Mouse (Mus musculus) ovary, adult 2 months (tissue): ENCODE measurements around the gene Olfr198. TPM values are rescaled to one million over a fixed set of nuclear protein-coding genes. Genes with fewer than 3 reads are reported as not detected.

ENCODE experiments used
- polyA plus RNA-seq: library from polyadenylated mRNA; depleted of rRNA; stranded (reverse); fragments of >200 nt; gene quantifications from 2 replicates; pipeline ENCODE4 v1.2.3, GENCODE M21; 2012; rRNA removed

Gene Olfr198
- not detected in 2 replicates for polyA plus RNA-seq

GRCm38 (mm10) chr16:59203433-59203832 is at the start of gene Olfr198:
Olfr198 (minus strand) TSS chr16:59203533.

GRCm38 (mm10) chr16:59219667-59220066 is 16.3 kb upstream of the Olfr198 start, which contains the start of gene Olfr199:
Olfr199 (minus strand) TSS chr16:59219767.

GRCm38 (mm10) chr16:59170354-59170753 is 33.0 kb downstream of the Olfr198 start, which contains the start of gene Olfr196:
Olfr196 (minus strand) TSS chr16:59170454.

Other genes with a start within 250 kb of the Olfr198 start
- gene Olfr183, start 208.2 kb downstream of the Olfr198 start, polyA plus RNA-seq = not detected in 2 replicates
- not detected in 2 replicates for gene Olfr186, start 173.2 kb downstream of the Olfr198 start, polyA plus RNA-seq
- not detected in 2 replicates for gene Olfr187, start 163.8 kb downstream of the Olfr198 start, polyA plus RNA-seq
- gene Olfr190, start 125.5 kb downstream of the Olfr198 start, polyA plus RNA-seq = not detected in 2 replicates
- gene Olfr191, start 113.7 kb downstream of the Olfr198 start, polyA plus RNA-seq = not detected in 2 replicates
- gene Olfr193, start 91.7 kb downstream of the Olfr198 start, polyA plus RNA-seq = not detected in 2 replicates
- gene Olfr194, start 82.5 kb downstream of the Olfr198 start, polyA plus RNA-seq = not detected in 2 replicates
- not detected in 2 replicates for gene Olfr195, start 56.5 kb downstream of the Olfr198 start, polyA plus RNA-seq
- not detected in 2 replicates for gene Olfr196, start 33.1 kb downstream of the Olfr198 start, polyA plus RNA-seq
- gene Olfr199, start 16.2 kb upstream of the Olfr198 start, polyA plus RNA-seq = not detected in 2 replicates
- not detected in 2 replicates for gene Olfr201, start 69.1 kb upstream of the Olfr198 start, polyA plus RNA-seq
- gene Olfr202, start 83.3 kb upstream of the Olfr198 start, polyA plus RNA-seq = not detected in 2 replicates
- not detected in 2 replicates for gene Olfr203, start 95.3 kb upstream of the Olfr198 start, polyA plus RNA-seq
- gene Olfr204, start 114.7 kb upstream of the Olfr198 start, polyA plus RNA-seq = not detected in 2 replicates
- gene Olfr205, start 127.6 kb upstream of the Olfr198 start, polyA plus RNA-seq = not detected in 2 replicates
- not detected in 2 replicates for gene Olfr206, start 145.7 kb upstream of the Olfr198 start, polyA plus RNA-seq
- gene Olfr209, start 160.5 kb upstream of the Olfr198 start, polyA plus RNA-seq = not detected in 2 replicates
- gene Gabrr3, start 203.8 kb upstream of the Olfr198 start, polyA plus RNA-seq = 0.06 TPM in 1 of 2 replicates, not detected in the other